Comparison of ENCODE assay signal across 9 mouse cellular contexts in genomic region chr2:168734023-168734422, GRCm38 (mm10). TPM values are rescaled to one million over a fixed set of nuclear protein-coding genes. Genes with fewer than 3 reads are reported as not detected.
DNase-seq lines count a peak whose midpoint lies in the region; ATAC-seq and TF ChIP-seq lines count a peak whose summit lies in the region.
"Had no signal": no experiment of that assay in that cellular context is flagged by ENCODE, and none has a peak within 500 bp of the region (broad histone marks: within the 10 kb centered on the region; RNA-seq: fewer than 3 reads in every experiment).

No protein-coding gene starts in this region.

- H3K27ac ChIP-seq in kidney, adult 2 months (ENCODE audit: insufficient read depth, low read depth, low read length) = no peak overlapping the region
- H3K27ac ChIP-seq in kidney, embryonic 15.5 days = no peak overlapping the region
- H3K27ac ChIP-seq in heart, embryonic 15.5 days = no peak overlapping the region
- no peak overlapping the region for H3K27ac ChIP-seq in lung, postnatal 0 days (ENCODE audit: low read length)
- H3K27ac ChIP-seq in forebrain, embryonic 16.5 days (ENCODE audit: low read length) = no peak overlapping the region

- no peak for TF ChIP-seq EP300 in lung, postnatal 0 days (IDR thresholded peaks at IDR 0.05)

- H3K36me3 ChIP-seq in kidney, adult 2 months (ENCODE audit: control insufficient read depth, insufficient read depth, low read length) = no peaks in the 10 kb centered on the region
- H3K36me3 ChIP-seq in kidney, embryonic 15.5 days = no peaks in the 10 kb centered on the region
- no peaks in the 10 kb centered on the region for H3K36me3 ChIP-seq in heart, embryonic 15.5 days
- no peaks in the 10 kb centered on the region for H3K36me3 ChIP-seq in lung, postnatal 0 days (ENCODE audit: insufficient read depth, low read length)
- no peaks in the 10 kb centered on the region for H3K36me3 ChIP-seq in forebrain, embryonic 16.5 days (ENCODE audit: control insufficient read depth, insufficient read depth)
- H3K36me3 ChIP-seq: G1E had no signal

- no peaks in the 10 kb centered on the region for H3K9me3 ChIP-seq in kidney, embryonic 15.5 days (replicated peaks)
- no peaks in the 10 kb centered on the region for H3K9me3 ChIP-seq in heart, embryonic 15.5 days (replicated peaks)
- no peaks in the 10 kb centered on the region for H3K9me3 ChIP-seq in lung, postnatal 0 days (ENCODE audit: low read length)
- no peaks in the 10 kb centered on the region for H3K9me3 ChIP-seq in forebrain, embryonic 16.5 days (ENCODE audit: control insufficient read depth, low read length)

- no peak overlapping the region for H3K4me3 ChIP-seq in kidney, adult 2 months (ENCODE audit: insufficient read depth, low read depth, low read length)
- H3K4me3 ChIP-seq in kidney, embryonic 15.5 days (replicated peaks) = no peak overlapping the region
- H3K4me3 ChIP-seq in heart, embryonic 15.5 days = no peak overlapping the region
- no peak overlapping the region for H3K4me3 ChIP-seq in lung, postnatal 0 days (ENCODE audit: low read depth, low read length)
- no peak overlapping the region for H3K4me3 ChIP-seq in forebrain, embryonic 16.5 days (replicated peaks; ENCODE audit: low read length)

- WGBS in kidney, adult 2 months = 35% methylated on average over 11 of the region's 11 CpGs
- WGBS in kidney, embryonic 15.5 days = 54% methylated on average over 11 of the region's 11 CpGs
- WGBS in heart, embryonic 15.5 days = 40% methylated on average over 11 of the region's 11 CpGs
- WGBS in lung, postnatal 0 days = 15% methylated on average over 11 of the region's 11 CpGs
- WGBS in forebrain, embryonic 16.5 days = 51% methylated on average over 11 of the region's 11 CpGs

- no peak overlapping the region for H3K4me2 ChIP-seq in kidney, embryonic 15.5 days
- H3K4me2 ChIP-seq in heart, embryonic 15.5 days = no peak overlapping the region; the same call in 1 of the 2 replicates
- H3K4me2 ChIP-seq in lung, postnatal 0 days (replicated peaks; ENCODE audit: low read depth, low read length) = 0 out of 2 replicates have a peak overlapping the region, but pooled peaks have one; percentile 14
- no peak overlapping the region for H3K4me2 ChIP-seq in forebrain, embryonic 16.5 days (ENCODE audit: low read length)

- ATAC-seq in kidney, embryonic 15.5 days (replicated peaks; ENCODE audit: low FRiP score) = no peak
- peak; percentile 25; the same call in 1 of the 2 replicates for ATAC-seq in heart, embryonic 15.5 days (replicated peaks; ENCODE audit: insufficient number of reproducible peaks, insufficient read depth, low FRiP score, low read depth)
- peak; percentile 60 for ATAC-seq in lung, postnatal 0 days
- ATAC-seq in forebrain, embryonic 16.5 days = no peak

- no peak for TF ChIP-seq CTCF in kidney, adult 2 months (conservative IDR thresholded peaks at IDR 0.05; ENCODE audit: insufficient read depth, insufficient read length, low read depth, low read length)
- no peak for TF ChIP-seq CTCF in lung, postnatal 0 days (IDR thresholded peaks at IDR 0.05)

- no peak for TF ChIP-seq POLR2A in kidney, adult 2 months (IDR thresholded peaks at IDR 0.05; ENCODE audit: low read depth, low read length)

- H3K4me1 ChIP-seq in kidney, adult 2 months (ENCODE audit: control insufficient read depth, insufficient read depth, low read length) = peaks cover 5% of the 10 kb centered on the region; the same call in 1 of the 2 replicates
- no peaks in the 10 kb centered on the region for H3K4me1 ChIP-seq in kidney, embryonic 15.5 days
- peaks cover 5% of the 10 kb centered on the region; the same call in 1 of the 2 replicates for H3K4me1 ChIP-seq in heart, embryonic 15.5 days (replicated peaks)
- H3K4me1 ChIP-seq in lung, postnatal 0 days (ENCODE audit: insufficient read depth, low read depth, low read length) = no peaks in the 10 kb centered on the region
- H3K4me1 ChIP-seq in forebrain, embryonic 16.5 days (replicated peaks; ENCODE audit: control insufficient read depth, insufficient read depth, low read length) = peaks cover 8% of the 10 kb centered on the region

- peak; percentile 84 for DNase-seq in kidney, adult 2 months
- peak; percentile 63 for DNase-seq in adrenal gland, postnatal 25 days
- DNase-seq in lung, postnatal 0 days (ENCODE audit: low spot score) = peak; percentile 44
- no peak for DNase-seq in frontal cortex, adult 2 months (ENCODE audit: extremely low spot score in 1 of 2, low spot score in 1 of 2)
- DNase-seq in gastrocnemius, adult 18-20 months (ENCODE audit: low spot score) = no peak

- H3K27me3 ChIP-seq in kidney, adult 2 months (replicated peaks; ENCODE audit: control insufficient read depth, insufficient read depth, low read length) = no peaks in the 10 kb centered on the region
- H3K27me3 ChIP-seq in kidney, embryonic 15.5 days = no peaks in the 10 kb centered on the region
- no peaks in the 10 kb centered on the region for H3K27me3 ChIP-seq in heart, embryonic 15.5 days
- H3K27me3 ChIP-seq in lung, postnatal 0 days (replicated peaks; ENCODE audit: insufficient read depth, low read length) = no peaks in the 10 kb centered on the region
- H3K27me3 ChIP-seq in forebrain, embryonic 16.5 days (replicated peaks; ENCODE audit: control insufficient read depth, insufficient read depth, low read length) = no peaks in the 10 kb centered on the region

- no peak overlapping the region for H3K9ac ChIP-seq in kidney, embryonic 15.5 days
- no peak overlapping the region for H3K9ac ChIP-seq in heart, embryonic 15.5 days
- H3K9ac ChIP-seq in lung, postnatal 0 days (replicated peaks; ENCODE audit: low read depth) = no peak overlapping the region
- H3K9ac ChIP-seq in forebrain, embryonic 16.5 days (replicated peaks; ENCODE audit: low read depth, low read length) = no peak overlapping the region

RNA-seq across cellular contexts. Expression of gene Atp9a, which starts 8.2 kb away (rescaled TPM):
- polyA plus RNA-seq in kidney, adult 2 months (2012; rRNA removed) = 56.0 and 59.8 TPM in 2 replicates
- 10.2 and 10.7 TPM in 2 replicates for polyA plus RNA-seq in kidney, embryonic 15.5 days (2015; fragmentation: Nextera tagmentation; extraction: Ambion mirVana)
- total RNA-seq in adrenal gland, postnatal 25 days (2021) = 60.9 and 63.6 TPM in 2 replicates
- polyA plus RNA-seq in heart, embryonic 15.5 days (2015; fragmentation: Nextera tagmentation; extraction: Ambion mirVana) = 13.8 and 20.1 TPM in 2 replicates
- polyA plus RNA-seq in lung, postnatal 0 days (2015; fragmentation: Nextera tagmentation; extraction: Ambion mirVana) = 19.5 and 21.1 TPM in 2 replicates
- polyA plus RNA-seq in forebrain, embryonic 16.5 days (2015; fragmentation: Nextera tagmentation; extraction: Ambion mirVana) = 53.9 and 60.4 TPM in 2 replicates
- polyA plus RNA-seq in frontal cortex, adult 2 months (2012; rRNA removed) = 219 and 239 TPM in 2 replicates
- total RNA-seq in gastrocnemius, adult 18-20 months (2021) = 10 to 100 TPM; 30.4 to 32.3 TPM
- total RNA-seq: G1E had no signal
- polyA plus RNA-seq: G1E had no signal

RNA-seq across cellular contexts. Expression of gene Sall4, which starts 33.7 kb away (rescaled TPM):
- polyA plus RNA-seq in kidney, adult 2 months (2012; rRNA removed) = not detected in 2 replicates
- 0.09 and 0.35 TPM in 2 replicates for polyA plus RNA-seq in kidney, embryonic 15.5 days (2015; fragmentation: Nextera tagmentation; extraction: Ambion mirVana)
- not detected in 2 replicates for total RNA-seq in adrenal gland, postnatal 25 days (2021)
- polyA plus RNA-seq in heart, embryonic 15.5 days (2015; fragmentation: Nextera tagmentation; extraction: Ambion mirVana) = 0.87 and 1.0 TPM in 2 replicates
- polyA plus RNA-seq in lung, postnatal 0 days (2015; fragmentation: Nextera tagmentation; extraction: Ambion mirVana) = not detected in 2 replicates
- polyA plus RNA-seq in forebrain, embryonic 16.5 days (2015; fragmentation: Nextera tagmentation; extraction: Ambion mirVana) = 0.54 and 1.1 TPM in 2 replicates
- polyA plus RNA-seq in frontal cortex, adult 2 months (2012; rRNA removed) = 0.22 and 0.74 TPM in 2 replicates
- total RNA-seq in gastrocnemius, adult 18-20 months (2021) = 1 to 10 TPM; 2.4 to 3.0 TPM
- polyA plus RNA-seq: G1E had no signal

Comparison
In these comparisons a context has a peak if more than half of its experiments do, and no peak if none do; other contexts are left out.
1. DNase-seq: peak in kidney, adult 2 months (single experiment), adrenal gland, postnatal 25 days (single experiment) and lung, postnatal 0 days (single experiment); none in frontal cortex, adult 2 months (0 of 2) and gastrocnemius, adult 18-20 months (single experiment).
2. ATAC-seq: peak in heart, embryonic 15.5 days (single experiment) and lung, postnatal 0 days (single experiment); none in kidney, embryonic 15.5 days (single experiment) and forebrain, embryonic 16.5 days (single experiment).